Mouse (Mus musculus): ENCODE data around the gene Mlxip. TPM values are rescaled to one million over a fixed set of nuclear protein-coding genes. Genes with fewer than 3 reads are reported as not detected.

Gene Mlxip
- polyA plus RNA-seq, 1 experiment from 2014 or later, result 17.3 TPM

DNA sequence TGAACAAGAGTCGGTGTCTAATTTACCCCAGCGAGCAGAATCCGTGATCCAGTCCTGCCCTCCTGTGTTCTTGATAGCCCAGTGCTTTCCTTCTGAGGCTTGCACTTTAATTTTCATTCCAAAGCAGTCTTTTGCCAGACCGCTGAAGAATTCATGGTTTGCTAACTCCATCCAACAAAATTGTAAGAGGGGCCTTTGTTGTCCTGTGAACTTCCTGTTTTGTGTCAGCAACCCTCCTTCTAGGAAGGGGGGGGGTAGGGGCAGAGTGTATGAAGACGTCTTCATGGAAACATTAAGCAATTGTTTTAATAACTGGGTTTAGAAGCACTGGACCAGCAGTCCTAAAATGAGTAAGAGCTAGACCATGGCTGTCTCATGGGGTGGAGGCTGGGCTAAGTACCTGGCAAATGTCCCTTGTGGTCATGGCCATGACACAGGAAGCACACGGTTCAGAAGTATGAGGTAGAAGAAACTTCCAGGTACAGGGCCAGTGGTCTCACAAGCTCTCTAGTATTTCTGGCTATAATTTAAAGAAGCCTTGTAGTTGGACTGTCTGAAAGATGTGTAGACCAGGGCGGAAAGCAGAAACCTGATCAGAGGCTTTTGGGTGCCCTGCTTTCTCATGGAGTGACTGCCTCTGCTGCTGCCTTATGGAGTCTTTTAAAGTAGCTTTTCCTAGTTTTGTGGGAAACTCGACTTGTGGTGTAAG, 41.6 kb downstream of the Mlxip start:
- peaks cover 22% of the 10 kb centered on the region for H3K4me1 ChIP-seq (ENCODE audit: control insufficient read depth, insufficient read depth, low read length)
- H3K27ac ChIP-seq (ENCODE audit: low read length), result no peak overlapping the region
- H3K4me3 ChIP-seq (replicated peaks; ENCODE audit: low read length), result no peak overlapping the region
- no peak overlapping the region for H3K9ac ChIP-seq (ENCODE audit: low read length)
- no peaks in the 10 kb centered on the region for H3K36me3 ChIP-seq (ENCODE audit: control insufficient read depth, insufficient read depth, low read length)
- no peak for ATAC-seq (ENCODE audit: insufficient read depth, low FRiP score)
- 57% methylated on average over 8 of the region's 8 CpGs for WGBS
- no peaks in the 10 kb centered on the region for H3K27me3 ChIP-seq (ENCODE audit: control insufficient read depth, insufficient read depth, low read length)
- H3K4me2 ChIP-seq (ENCODE audit: low read depth, low read length), result no peak overlapping the region
- no peaks in the 10 kb centered on the region for H3K9me3 ChIP-seq (replicated peaks; ENCODE audit: control insufficient read depth, low read length)

DNA sequence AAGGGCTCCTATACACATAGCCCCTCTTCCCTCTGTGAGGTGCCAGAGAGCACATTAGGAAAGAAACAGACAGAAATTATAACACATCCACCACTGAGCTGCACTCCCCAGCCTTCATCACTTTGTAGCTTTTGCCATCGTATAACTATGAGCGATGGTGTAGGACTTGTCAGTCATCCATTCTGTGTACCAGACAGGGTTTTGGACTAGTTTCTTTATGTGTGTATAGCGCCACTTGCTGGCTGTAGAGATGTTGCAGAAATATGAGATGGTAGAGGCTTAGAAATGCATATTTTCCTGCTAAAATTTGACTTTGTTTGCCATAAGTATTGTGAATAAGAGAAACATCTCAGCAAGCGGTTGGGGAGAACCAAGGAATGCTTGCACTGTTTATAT, 42.2 kb downstream of the Mlxip start:
- Histone ChIP-seq H3K27ac (ENCODE audit: low read length) (no peak overlapping the region), H3K36me3 (ENCODE audit: control insufficient read depth, insufficient read depth, low read length) (no peaks in the 10 kb centered on the region), H3K4me3 (replicated peaks; ENCODE audit: low read length) (no peak overlapping the region), H3K4me2 (ENCODE audit: low read depth, low read length) (no peak overlapping the region), H3K9me3 (replicated peaks; ENCODE audit: control insufficient read depth, low read length) (no peaks in the 10 kb centered on the region), H3K4me1 (ENCODE audit: control insufficient read depth, insufficient read depth, low read length) (peaks cover 18% of the 10 kb centered on the region), H3K27me3 (ENCODE audit: control insufficient read depth, insufficient read depth, low read length) (no peaks in the 10 kb centered on the region), H3K9ac (ENCODE audit: low read length) (no peak overlapping the region)
- 39% methylated on average over 4 of the region's 4 CpGs for WGBS
- no peak for ATAC-seq (ENCODE audit: insufficient read depth, low FRiP score)

DNA sequence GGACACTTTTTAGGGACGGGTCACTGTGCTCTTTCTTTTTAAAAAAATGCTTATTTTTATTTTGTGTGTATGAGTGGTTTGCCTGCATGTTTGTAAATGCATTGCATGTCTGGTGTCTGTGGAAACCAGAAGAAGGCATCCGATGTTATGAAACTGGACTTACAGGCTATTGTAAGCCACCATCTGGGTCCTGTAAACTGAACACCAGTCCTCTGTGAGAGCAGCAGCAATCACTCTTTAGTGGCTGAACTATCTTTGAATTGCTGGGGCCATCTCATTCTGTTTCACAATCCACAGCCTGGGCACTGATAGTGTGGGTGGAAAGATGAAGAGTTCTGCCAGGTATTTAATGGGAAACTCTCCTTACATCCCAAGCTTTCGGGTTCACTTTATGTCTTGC, 43.8 kb downstream of the Mlxip start:
- 84% methylated on average over 3 of the region's 3 CpGs for WGBS
- Histone ChIP-seq H3K27me3 (ENCODE audit: control insufficient read depth, insufficient read depth, low read length) (no peaks in the 10 kb centered on the region), H3K9ac (ENCODE audit: low read length) (no peak overlapping the region), H3K9me3 (replicated peaks; ENCODE audit: control insufficient read depth, low read length) (no peaks in the 10 kb centered on the region), H3K4me1 (ENCODE audit: control insufficient read depth, insufficient read depth, low read length) (peaks cover 5% of the 10 kb centered on the region), H3K4me2 (ENCODE audit: low read depth, low read length) (no peak overlapping the region), H3K4me3 (replicated peaks; ENCODE audit: low read length) (no peak overlapping the region), H3K27ac (ENCODE audit: low read length) (no peak overlapping the region), H3K36me3 (ENCODE audit: control insufficient read depth, insufficient read depth, low read length) (no peaks in the 10 kb centered on the region)
- no peak for ATAC-seq (ENCODE audit: insufficient read depth, low FRiP score)

DNA sequence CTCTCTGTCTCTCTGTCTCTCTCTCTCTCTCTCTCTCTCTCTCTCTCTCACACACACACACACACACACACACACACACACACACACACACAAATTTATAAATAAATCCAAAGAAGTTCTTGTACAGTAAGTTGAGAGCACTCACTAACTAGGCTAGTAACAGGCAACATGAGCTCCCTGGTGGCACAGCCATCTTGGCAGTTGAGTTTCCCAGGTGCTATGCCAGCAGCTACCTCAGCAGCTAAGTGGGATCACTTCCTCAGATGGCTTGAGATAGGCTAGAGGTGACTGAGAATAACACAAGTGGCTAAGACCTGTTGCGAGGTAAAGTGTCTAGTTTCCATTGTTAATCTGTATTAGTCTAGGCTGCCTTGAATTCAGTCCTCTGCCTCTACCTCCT, 44.7 kb downstream of the Mlxip start:
- 87% methylated on average over 1 of the region's 1 CpGs for WGBS
- no peak for ATAC-seq (ENCODE audit: insufficient read depth, low FRiP score)
- H3K4me1 ChIP-seq (ENCODE audit: control insufficient read depth, insufficient read depth, low read length), result peaks cover 3% of the 10 kb centered on the region; the same call in 1 of the 2 replicates

DNA sequence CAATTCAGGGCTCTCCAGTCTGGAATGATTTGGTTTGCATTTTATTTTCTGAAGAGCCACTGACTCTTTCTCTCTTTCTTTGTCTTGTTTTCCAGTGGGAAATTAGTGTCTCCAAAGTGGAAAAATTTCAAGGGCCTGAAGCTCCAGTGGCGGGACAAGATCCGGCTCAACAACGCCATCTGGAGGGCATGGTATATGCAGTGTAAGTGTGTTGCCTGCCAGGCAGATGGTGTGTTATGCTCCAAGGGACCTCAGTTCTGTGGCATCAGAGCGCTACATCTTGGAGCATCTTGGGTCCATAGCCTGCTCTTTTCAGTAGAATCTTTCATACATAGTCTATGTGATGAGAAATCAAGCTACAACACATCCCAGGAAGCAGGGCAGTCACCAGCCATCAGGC, 45.3 kb downstream of the Mlxip start:
- whole genome bisulfite sequencing, result 80% methylated on average over 4 of the region's 4 CpGs
- Histone ChIP-seq H3K27ac (ENCODE audit: low read length) (no peak overlapping the region), H3K9me3 (replicated peaks; ENCODE audit: control insufficient read depth, low read length) (no peaks in the 10 kb centered on the region), H3K27me3 (ENCODE audit: control insufficient read depth, insufficient read depth, low read length) (no peaks in the 10 kb centered on the region), H3K4me3 (replicated peaks; ENCODE audit: low read length) (no peak overlapping the region), H3K4me1 (ENCODE audit: control insufficient read depth, insufficient read depth, low read length) (peaks cover 3% of the 10 kb centered on the region; the same call in 1 of the 2 replicates), H3K36me3 (ENCODE audit: control insufficient read depth, insufficient read depth, low read length) (no peaks in the 10 kb centered on the region), H3K9ac (ENCODE audit: low read length) (no peak overlapping the region), H3K4me2 (ENCODE audit: low read depth, low read length) (no peak overlapping the region)
- no peak for ATAC-seq (ENCODE audit: insufficient read depth, low FRiP score)

More for the DNA sequence above, 44.7 kb downstream of the Mlxip start:
- no peak overlapping the region for H3K9ac ChIP-seq (ENCODE audit: low read length)
- H3K4me3 ChIP-seq (replicated peaks; ENCODE audit: low read length), result no peak overlapping the region
- no peak overlapping the region for H3K27ac ChIP-seq (ENCODE audit: low read length)
- no peaks in the 10 kb centered on the region for H3K36me3 ChIP-seq (ENCODE audit: control insufficient read depth, insufficient read depth, low read length)
- H3K4me2 ChIP-seq (ENCODE audit: low read depth, low read length), result no peak overlapping the region
- no peaks in the 10 kb centered on the region for H3K9me3 ChIP-seq (replicated peaks; ENCODE audit: control insufficient read depth, low read length)
- no peaks in the 10 kb centered on the region for H3K27me3 ChIP-seq (ENCODE audit: control insufficient read depth, insufficient read depth, low read length)

DNA sequence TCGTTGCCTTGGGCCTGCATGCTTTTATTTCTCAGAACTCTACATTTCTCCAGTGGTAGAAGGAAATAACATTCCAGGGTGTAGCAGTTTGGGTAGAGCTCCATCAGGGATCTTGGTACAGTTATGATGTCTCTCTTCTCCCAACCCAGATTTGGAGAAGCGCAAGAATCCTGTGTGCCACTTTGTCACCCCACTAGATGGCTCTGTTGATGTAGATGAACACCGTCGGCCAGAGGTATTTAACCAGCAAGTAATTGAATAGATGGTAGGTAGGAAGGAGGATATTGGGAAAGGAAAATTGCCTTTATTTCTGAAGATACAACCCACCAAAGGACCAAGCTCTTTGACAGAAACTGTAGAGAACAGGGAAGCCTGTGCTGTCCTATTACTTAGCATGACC, 46.1 kb downstream of the Mlxip start:
- H3K9ac ChIP-seq (ENCODE audit: low read length), result no peak overlapping the region
- ATAC-seq (ENCODE audit: insufficient read depth, low FRiP score), result no peak
- H3K36me3 ChIP-seq (ENCODE audit: control insufficient read depth, insufficient read depth, low read length), result no peaks in the 10 kb centered on the region
- H3K27ac ChIP-seq (ENCODE audit: low read length), result no peak overlapping the region
- no peaks in the 10 kb centered on the region for H3K9me3 ChIP-seq (replicated peaks; ENCODE audit: control insufficient read depth, low read length)
- no peaks in the 10 kb centered on the region for H3K27me3 ChIP-seq (ENCODE audit: control insufficient read depth, insufficient read depth, low read length)
- H3K4me1 ChIP-seq (ENCODE audit: control insufficient read depth, insufficient read depth, low read length), result peaks cover 2% of the 10 kb centered on the region; the same call in 1 of the 2 replicates
- H3K4me2 ChIP-seq (ENCODE audit: low read depth, low read length), result no peak overlapping the region
- 58% methylated on average over 4 of the region's 4 CpGs for WGBS
- H3K4me3 ChIP-seq (replicated peaks; ENCODE audit: low read length), result no peak overlapping the region

DNA sequence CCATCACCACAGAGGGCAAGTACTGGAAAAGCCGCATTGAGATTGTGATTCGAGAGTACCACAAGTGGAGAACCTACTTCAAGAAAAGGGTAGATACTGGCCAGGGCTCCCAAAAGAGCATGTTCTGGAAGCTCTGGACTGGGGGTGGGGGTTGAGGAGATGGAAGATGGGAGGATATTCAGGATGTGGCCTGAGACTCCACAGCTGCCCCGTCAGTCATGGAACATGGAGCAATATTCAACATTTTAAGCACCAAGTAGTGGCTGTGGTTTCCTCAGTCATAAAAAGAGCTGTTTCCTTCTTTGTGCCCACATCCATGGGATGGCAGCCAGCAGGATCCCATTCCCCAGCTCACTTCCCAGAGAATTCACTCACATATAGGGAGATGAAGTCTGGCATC, 47.7 kb downstream of the Mlxip start:
- Histone ChIP-seq H3K4me2 (ENCODE audit: low read depth, low read length) (no peak overlapping the region), H3K4me1 (ENCODE audit: control insufficient read depth, insufficient read depth, low read length) (no peaks in the 10 kb centered on the region), H3K9me3 (replicated peaks; ENCODE audit: control insufficient read depth, low read length) (no peaks in the 10 kb centered on the region), H3K27me3 (ENCODE audit: control insufficient read depth, insufficient read depth, low read length) (no peaks in the 10 kb centered on the region), H3K9ac (ENCODE audit: low read length) (no peak overlapping the region), H3K36me3 (ENCODE audit: control insufficient read depth, insufficient read depth, low read length) (0 out of 2 replicates have a peak, but pooled peaks cover 3% of the 10 kb centered on the region), H3K27ac (ENCODE audit: low read length) (no peak overlapping the region), H3K4me3 (replicated peaks; ENCODE audit: low read length) (no peak overlapping the region)
- ATAC-seq (ENCODE audit: insufficient read depth, low FRiP score), result no peak
- WGBS, result 94% methylated on average over 3 of the region's 3 CpGs

DNA sequence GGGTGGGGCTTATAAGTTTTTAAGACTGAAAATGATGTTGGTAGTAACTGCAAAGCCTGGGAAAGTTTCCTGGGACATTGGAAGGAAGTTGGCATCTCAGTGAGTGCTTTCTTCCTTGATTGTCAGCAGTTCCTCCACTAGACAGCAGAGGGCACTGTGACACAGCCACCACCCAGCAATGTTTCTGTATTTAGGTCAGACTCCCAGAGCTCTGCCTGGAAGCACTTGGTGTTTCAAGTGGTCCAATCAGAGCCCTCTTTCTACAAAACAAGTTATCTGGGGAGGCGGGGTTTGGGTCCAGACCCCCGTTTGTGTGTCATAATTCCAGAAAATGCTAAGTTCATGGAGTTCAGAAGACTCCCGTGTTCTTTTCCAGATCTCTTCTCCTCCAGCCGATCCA, 49.5 kb downstream of the Mlxip start:
- no peaks in the 10 kb centered on the region for H3K9me3 ChIP-seq (replicated peaks; ENCODE audit: control insufficient read depth, low read length)
- no peak overlapping the region for H3K4me2 ChIP-seq (ENCODE audit: low read depth, low read length)
- H3K36me3 ChIP-seq (ENCODE audit: control insufficient read depth, insufficient read depth, low read length), result 0 out of 2 replicates have a peak, but pooled peaks cover 3% of the 10 kb centered on the region
- H3K4me3 ChIP-seq (replicated peaks; ENCODE audit: low read length), result no peak overlapping the region
- no peak for ATAC-seq (ENCODE audit: insufficient read depth, low FRiP score)
- no peaks in the 10 kb centered on the region for H3K27me3 ChIP-seq (ENCODE audit: control insufficient read depth, insufficient read depth, low read length)
- WGBS, result 44% methylated on average over 4 of the region's 4 CpGs
- no peak overlapping the region for H3K9ac ChIP-seq (ENCODE audit: low read length)
- no peaks in the 10 kb centered on the region for H3K4me1 ChIP-seq (ENCODE audit: control insufficient read depth, insufficient read depth, low read length)
- H3K27ac ChIP-seq (ENCODE audit: low read length), result no peak overlapping the region

DNA sequence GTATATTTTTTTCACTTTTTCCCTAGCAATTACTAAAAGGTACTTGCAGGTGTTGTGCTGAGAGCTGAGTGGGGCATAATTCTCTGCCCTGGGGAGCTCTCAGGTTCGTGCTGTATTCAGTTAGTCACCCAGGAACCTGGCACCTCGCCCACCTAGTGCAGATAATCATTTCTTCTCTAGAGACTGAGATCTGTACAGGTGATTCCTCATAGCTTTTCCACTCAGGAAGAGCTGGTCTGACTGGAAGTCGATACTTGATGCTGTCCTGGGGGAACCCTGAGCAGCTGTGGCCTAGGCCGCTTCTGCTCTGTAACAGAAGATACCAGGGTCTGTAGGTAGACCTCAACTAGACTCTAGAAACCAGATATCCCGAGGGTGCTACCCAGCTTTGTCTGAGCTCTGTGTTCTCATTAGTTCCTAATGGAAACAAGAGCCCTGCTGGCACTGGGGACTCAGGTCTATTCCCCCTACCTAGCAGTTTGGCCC, 50.3 kb downstream of the Mlxip start:
- H3K27me3 ChIP-seq (ENCODE audit: control insufficient read depth, insufficient read depth, low read length), result no peaks in the 10 kb centered on the region
- H3K9ac ChIP-seq (ENCODE audit: low read length), result no peak overlapping the region
- no peak for ATAC-seq (ENCODE audit: insufficient read depth, low FRiP score)
- no peaks in the 10 kb centered on the region for H3K4me1 ChIP-seq (ENCODE audit: control insufficient read depth, insufficient read depth, low read length)
- no peak overlapping the region for H3K4me2 ChIP-seq (ENCODE audit: low read depth, low read length)
- H3K9me3 ChIP-seq (replicated peaks; ENCODE audit: control insufficient read depth, low read length), result no peaks in the 10 kb centered on the region
- H3K4me3 ChIP-seq (replicated peaks; ENCODE audit: low read length), result no peak overlapping the region
- peaks cover 5% of the 10 kb centered on the region; the same call in 1 of the 2 replicates for H3K36me3 ChIP-seq (ENCODE audit: control insufficient read depth, insufficient read depth, low read length)
- 87% methylated on average over 5 of the region's 5 CpGs for WGBS
- no peak overlapping the region for H3K27ac ChIP-seq (ENCODE audit: low read length)

Data from stomach, embryonic 16.5 days (tissue).